Mouse (Mus musculus) kidney, adult 8-10 months (tissue): ENCODE results near the gene Adcyap1.
A peak's percentile ranks its signal among the peaks of the same experiment; 100 is the strongest.

ENCODE experiments used
- DNase-seq, 2 experiments: peaks; one replicate each; pipeline ENCODE4 v3.0.0; 2022

Gene Adcyap1

GRCm38 (mm10) chr17:93198717-93199116 lies at the start of gene Adcyap1:
Gene Adcyap1, plus strand, starts transcription at chr17:93199017.
- DNase-seq = no peak

GRCm38 (mm10) chr17:93158280-93158851 lies 40.5 kb upstream of the Adcyap1 start:
- peak; percentile 1 to 51 for DNase-seq

- DNase-seq = no peak
Measured at GRCm38 (mm10) chr17:93169572-93169971, 29.2 kb upstream of the Adcyap1 start.

- DNase-seq = no peak
Measured at GRCm38 (mm10) chr17:93196846-93197245, 2.0 kb upstream of the Adcyap1 start.

- DNase-seq = no peak
Measured at GRCm38 (mm10) chr17:93198213-93198612, 604 bp upstream of the Adcyap1 start.

GRCm38 (mm10) chr17:93199218-93199617 lies 401 bp downstream of the Adcyap1 start:
- no peak for DNase-seq

GRCm38 (mm10) chr17:93199747-93200146 lies 930 bp downstream of the Adcyap1 start:
- DNase-seq = no peak

- DNase-seq = no peak
Measured at GRCm38 (mm10) chr17:93200386-93201264, 1.8 kb downstream of the Adcyap1 start.

- no peak for DNase-seq
Measured at GRCm38 (mm10) chr17:93201265-93201925, 2.6 kb downstream of the Adcyap1 start.

- DNase-seq = no peak
Measured at GRCm38 (mm10) chr17:93202165-93203075, 3.6 kb downstream of the Adcyap1 start.

GRCm38 (mm10) chr17:93203076-93204031 lies 4.5 kb downstream of the Adcyap1 start:
- no peak for DNase-seq

GRCm38 (mm10) chr17:93217785-93218184 lies 19.0 kb downstream of the Adcyap1 start:
- no peak for DNase-seq

- DNase-seq = no peak
Measured at GRCm38 (mm10) chr17:93218640-93219039, 19.8 kb downstream of the Adcyap1 start.

GRCm38 (mm10) chr17:93237355-93237754 lies 38.5 kb downstream of the Adcyap1 start:
- DNase-seq = no peak
